Mouse (Mus musculus): ENCODE data around the gene Daglb. TPM values are rescaled to one million over a fixed set of nuclear protein-coding genes. Genes with fewer than 3 reads are reported as not detected.

The Daglb gene
- polyA plus RNA-seq, 1 experiment from 2014 or later = 8.8 TPM

GRCm38 (mm10) chr5:143518045-143518591, 53.7 kb downstream of the Daglb start:
- no peaks in the 10 kb centered on the region for H3K9me3 ChIP-seq (replicated peaks)
- DNase-seq = no peak
- H3K36me3 ChIP-seq = peaks cover 61% of the 10 kb centered on the region
- H3K4me1 ChIP-seq (replicated peaks) = peaks cover 81% of the 10 kb centered on the region
- 0 out of 2 replicates have a peak overlapping the region, but pooled peaks have one; percentile 11 for H3K4me2 ChIP-seq
- peak overlapping the region; percentile 40; the same call in 1 of the 2 replicates for H3K9ac ChIP-seq
- ATAC-seq (ENCODE audit: low read depth) = no peak
- 42% methylated on average over 6 of the region's 6 CpGs for WGBS (ENCODE audit: insufficient replicate concordance)
- H3K4me3 ChIP-seq (replicated peaks) = no peak overlapping the region
- H3K27ac ChIP-seq = peak overlapping the region; percentile 30
- H3K27me3 ChIP-seq = no peaks in the 10 kb centered on the region

- peaks cover 86% of the 10 kb centered on the region for H3K4me1 ChIP-seq (replicated peaks)
- H3K9me3 ChIP-seq (replicated peaks) = no peaks in the 10 kb centered on the region
- H3K9ac ChIP-seq = peak overlapping the region; percentile 19; the same call in 1 of the 2 replicates
- 32% methylated on average over 2 of the region's 2 CpGs for WGBS (ENCODE audit: insufficient replicate concordance)
- peak overlapping the region; percentile 72 for H3K27ac ChIP-seq
- DNase-seq (no peak), ATAC-seq (ENCODE audit: low read depth) (no peak)
- peak overlapping the region; percentile 27; the same call in 1 of the 2 replicates for H3K4me2 ChIP-seq
- H3K36me3 ChIP-seq = peaks cover 51% of the 10 kb centered on the region
- H3K4me3 ChIP-seq (replicated peaks) = no peak overlapping the region
- H3K27me3 ChIP-seq = no peaks in the 10 kb centered on the region
Observed at GRCm38 (mm10) chr5:143520415-143520814, 56.0 kb downstream of the Daglb start.

GRCm38 (mm10) chr5:143522882-143523281, 58.5 kb downstream of the Daglb start:
- H3K4me2 ChIP-seq = peak overlapping the region; percentile 6; the same call in 1 of the 2 replicates
- no peak for DNase-seq
- H3K9me3 ChIP-seq (replicated peaks) = no peaks in the 10 kb centered on the region
- H3K36me3 ChIP-seq = peaks cover 30% of the 10 kb centered on the region
- no peak overlapping the region for H3K9ac ChIP-seq
- H3K27me3 ChIP-seq = no peaks in the 10 kb centered on the region
- WGBS (ENCODE audit: insufficient replicate concordance) = 83% methylated on average over 3 of the region's 3 CpGs
- peaks cover 83% of the 10 kb centered on the region for H3K4me1 ChIP-seq (replicated peaks)
- no peak overlapping the region for H3K4me3 ChIP-seq (replicated peaks)
- H3K27ac ChIP-seq = peak overlapping the region; percentile 21; the same call in 1 of the 2 replicates
- ATAC-seq (ENCODE audit: low read depth) = no peak

GRCm38 (mm10) chr5:143525454-143526225, 61.3 kb downstream of the Daglb start:
- ATAC-seq (ENCODE audit: low read depth) = no peak
- Histone ChIP-seq H3K27me3 (no peaks in the 10 kb centered on the region), H3K36me3 (peaks cover 16% of the 10 kb centered on the region), H3K4me2 (peak overlapping the region; percentile 94), H3K4me3 (replicated peaks) (peak overlapping the region; percentile 99), H3K27ac (peak overlapping the region; percentile 100), H3K9me3 (replicated peaks) (no peaks in the 10 kb centered on the region), H3K9ac (peak overlapping the region; percentile 100), H3K4me1 (replicated peaks) (peaks cover 68% of the 10 kb centered on the region)
- 60% methylated on average over 7 of the region's 7 CpGs for WGBS (ENCODE audit: insufficient replicate concordance)
- no peak for DNase-seq

GRCm38 (mm10) chr5:143526698-143527331, 62.4 kb downstream of the Daglb start:
- Histone ChIP-seq H3K4me2 (peak overlapping the region; percentile 94), H3K4me3 (replicated peaks) (peak overlapping the region; percentile 99), H3K4me1 (replicated peaks) (peaks cover 71% of the 10 kb centered on the region), H3K27me3 (no peaks in the 10 kb centered on the region), H3K27ac (peak overlapping the region; percentile 100), H3K36me3 (peaks cover 13% of the 10 kb centered on the region), H3K9me3 (replicated peaks) (no peaks in the 10 kb centered on the region), H3K9ac (peak overlapping the region; percentile 100)
- DNase-seq (peak; percentile 24), ATAC-seq (ENCODE audit: low read depth) (0 out of 2 replicates have a peak, but pooled peaks have one; percentile 2)
- 2% methylated on average over 28 of the region's 28 CpGs for WGBS (ENCODE audit: insufficient replicate concordance)

GRCm38 (mm10) chr5:143527486-143528307, 63.3 kb downstream of the Daglb start, which contains the start of gene Rac1:
TSS of gene Rac1 (minus strand) at chr5:143528036.
- peak; percentile 90 for DNase-seq
- Histone ChIP-seq H3K27me3 (no peaks in the 10 kb centered on the region), H3K9ac (peak within 1 kb of the TSS; percentile 100), H3K4me2 (peak within 1 kb of the TSS; percentile 94), H3K9me3 (replicated peaks) (no peaks in the 10 kb centered on the region), H3K4me1 (replicated peaks) (peaks cover 70% of the 10 kb centered on the region), H3K36me3 (peaks cover 13% of the 10 kb centered on the region), H3K27ac (peak within 1 kb of the TSS; percentile 100), H3K4me3 (replicated peaks) (peak within 1 kb of the TSS; percentile 99)
- ATAC-seq (ENCODE audit: low read depth) = peak; percentile 92
- 1% methylated on average over 94 of the region's 105 CpGs for WGBS (ENCODE audit: insufficient replicate concordance)

- DNase-seq = no peak
- H3K9me3 ChIP-seq (replicated peaks) = no peaks in the 10 kb centered on the region
- H3K4me2 ChIP-seq = peak overlapping the region; percentile 94
- WGBS (ENCODE audit: insufficient replicate concordance) = 11% methylated on average over 7 of the region's 7 CpGs
- H3K36me3 ChIP-seq = peaks cover 13% of the 10 kb centered on the region
- H3K27ac ChIP-seq = peak overlapping the region; percentile 100
- peaks cover 64% of the 10 kb centered on the region for H3K4me1 ChIP-seq (replicated peaks)
- no peaks in the 10 kb centered on the region for H3K27me3 ChIP-seq
- H3K9ac ChIP-seq = peak overlapping the region; percentile 100
- peak overlapping the region; percentile 99 for H3K4me3 ChIP-seq (replicated peaks)
- no peak; the same call in 1 of the 2 replicates for ATAC-seq (ENCODE audit: low read depth)
Observed at GRCm38 (mm10) chr5:143528308-143528683, 63.9 kb downstream of the Daglb start.

GRCm38 (mm10) chr5:143530715-143531114, 66.3 kb downstream of the Daglb start:
- Histone ChIP-seq H3K4me2 (no peak overlapping the region), H3K4me1 (replicated peaks) (peaks cover 40% of the 10 kb centered on the region), H3K9me3 (replicated peaks) (no peaks in the 10 kb centered on the region), H3K9ac (no peak overlapping the region), H3K27ac (peak overlapping the region; percentile 4; the same call in 1 of the 2 replicates), H3K4me3 (replicated peaks) (no peak overlapping the region), H3K36me3 (no peaks in the 10 kb centered on the region), H3K27me3 (no peaks in the 10 kb centered on the region)
- ATAC-seq (ENCODE audit: low read depth) (no peak), DNase-seq (no peak)
- 35% methylated on average over 7 of the region's 7 CpGs for WGBS (ENCODE audit: insufficient replicate concordance)

GRCm38 (mm10) chr5:143534922-143535321, 70.5 kb downstream of the Daglb start:
- Histone ChIP-seq H3K27ac (no peak overlapping the region), H3K9me3 (replicated peaks) (no peaks in the 10 kb centered on the region), H3K4me3 (replicated peaks) (no peak overlapping the region), H3K9ac (no peak overlapping the region), H3K27me3 (peaks cover 6% of the 10 kb centered on the region; the same call in 1 of the 2 replicates), H3K4me2 (no peak overlapping the region), H3K36me3 (no peaks in the 10 kb centered on the region), H3K4me1 (replicated peaks) (peaks cover 20% of the 10 kb centered on the region)
- ATAC-seq (ENCODE audit: low read depth) (no peak), DNase-seq (no peak)
- 73% methylated on average over 4 of the region's 4 CpGs for WGBS (ENCODE audit: insufficient replicate concordance)

GRCm38 (mm10) chr5:143537022-143537421, 72.6 kb downstream of the Daglb start:
- DNase-seq (no peak), ATAC-seq (ENCODE audit: low read depth) (no peak)
- Histone ChIP-seq H3K4me2 (no peak overlapping the region), H3K4me3 (replicated peaks) (no peak overlapping the region), H3K36me3 (no peaks in the 10 kb centered on the region), H3K27ac (no peak overlapping the region), H3K4me1 (replicated peaks) (peaks cover 6% of the 10 kb centered on the region), H3K27me3 (peaks cover 15% of the 10 kb centered on the region; the same call in 1 of the 2 replicates), H3K9ac (no peak overlapping the region), H3K9me3 (replicated peaks) (no peaks in the 10 kb centered on the region)
- 7% methylated on average over 2 of the region's 2 CpGs for WGBS (ENCODE audit: insufficient replicate concordance)
